Mouse (Mus musculus): ENCODE measurements around the gene Pcnt.

Pcnt gene

GRCm38 (mm10) chr10:76306738-76307137 is 135.8 kb downstream of the Pcnt start:
- no peak for DNase-seq

Measured in lung, adult 18-20 months (tissue).